Mouse (Mus musculus): ENCODE measurements at regions not wholly inside any gene's neighbourhood (a gene's known extent, or its start where the extent isn't known, plus 50 kb on each side); places are given as distances from the start of the nearest gene placed in this dataset.

- in situ Hi-C loops (cut with MboI; ENCODE audit: low pct_unique_long_range_greater_than_20kb in 1 of 2, low sequenced_read_pairs in 2 of 2, unreplicated experiment in 1 of 2) = no loop called here
These were observed 140.5 kb upstream of the Tbx3 start for GRCm38 (mm10) chr5:119530009-119530408.

GRCm38 (mm10) chr5:119534946-119535345 lies 135.5 kb upstream of the Tbx3 start:
- in situ Hi-C loops (cut with MboI; ENCODE audit: low pct_unique_long_range_greater_than_20kb in 1 of 2, low sequenced_read_pairs in 2 of 2, unreplicated experiment in 1 of 2) = no loop called here

GRCm38 (mm10) chr5:119542836-119543235 lies 127.6 kb upstream of the Tbx3 start:
- in situ Hi-C loops (cut with MboI; ENCODE audit: low pct_unique_long_range_greater_than_20kb in 1 of 2, low sequenced_read_pairs in 2 of 2, unreplicated experiment in 1 of 2) = no loop called here

GRCm38 (mm10) chr5:119543716-119544115 lies 126.8 kb upstream of the Tbx3 start:
- in situ Hi-C loops (cut with MboI; ENCODE audit: low pct_unique_long_range_greater_than_20kb in 1 of 2, low sequenced_read_pairs in 2 of 2, unreplicated experiment in 1 of 2) = no loop called here

- in situ Hi-C loops (cut with MboI; ENCODE audit: low pct_unique_long_range_greater_than_20kb in 1 of 2, low sequenced_read_pairs in 2 of 2, unreplicated experiment in 1 of 2) = no loop called here
These were observed 125.8 kb upstream of the Tbx3 start for GRCm38 (mm10) chr5:119544681-119545080.

- in situ Hi-C loops (cut with MboI; ENCODE audit: low pct_unique_long_range_greater_than_20kb in 1 of 2, low sequenced_read_pairs in 2 of 2, unreplicated experiment in 1 of 2) = no loop called here
These were observed 123.4 kb upstream of the Tbx3 start for GRCm38 (mm10) chr5:119547070-119547469.

GRCm38 (mm10) chr5:119550916-119551315 lies 119.6 kb upstream of the Tbx3 start:
- in situ Hi-C loops (cut with MboI; ENCODE audit: low pct_unique_long_range_greater_than_20kb in 1 of 2, low sequenced_read_pairs in 2 of 2, unreplicated experiment in 1 of 2) = no loop called here

- in situ Hi-C loops (cut with MboI; ENCODE audit: low pct_unique_long_range_greater_than_20kb in 1 of 2, low sequenced_read_pairs in 2 of 2, unreplicated experiment in 1 of 2) = no loop called here
These were observed 117.0 kb upstream of the Tbx3 start for GRCm38 (mm10) chr5:119553469-119553868.

GRCm38 (mm10) chr5:119557071-119557470 lies 113.4 kb upstream of the Tbx3 start:
- in situ Hi-C loops (cut with MboI; ENCODE audit: low pct_unique_long_range_greater_than_20kb in 1 of 2, low sequenced_read_pairs in 2 of 2, unreplicated experiment in 1 of 2) = no loop called here

GRCm38 (mm10) chr5:119559696-119560095 lies 110.8 kb upstream of the Tbx3 start:
- in situ Hi-C loops (cut with MboI; ENCODE audit: low pct_unique_long_range_greater_than_20kb in 1 of 2, low sequenced_read_pairs in 2 of 2, unreplicated experiment in 1 of 2) = no loop called here

GRCm38 (mm10) chr5:119560392-119560791 lies 110.1 kb upstream of the Tbx3 start:
- in situ Hi-C loops (cut with MboI; ENCODE audit: low pct_unique_long_range_greater_than_20kb in 1 of 2, low sequenced_read_pairs in 2 of 2, unreplicated experiment in 1 of 2) = no loop called here

GRCm38 (mm10) chr5:119561531-119561930 lies 108.9 kb upstream of the Tbx3 start:
- in situ Hi-C loops (cut with MboI; ENCODE audit: low pct_unique_long_range_greater_than_20kb in 1 of 2, low sequenced_read_pairs in 2 of 2, unreplicated experiment in 1 of 2) = no loop called here

- in situ Hi-C loops (cut with MboI; ENCODE audit: low pct_unique_long_range_greater_than_20kb in 1 of 2, low sequenced_read_pairs in 2 of 2, unreplicated experiment in 1 of 2) = no loop called here
These were observed 106.7 kb upstream of the Tbx3 start for GRCm38 (mm10) chr5:119563510-119564351.

- in situ Hi-C loops (cut with MboI; ENCODE audit: low pct_unique_long_range_greater_than_20kb in 1 of 2, low sequenced_read_pairs in 2 of 2, unreplicated experiment in 1 of 2) = no loop called here
These were observed 102.8 kb upstream of the Tbx3 start for GRCm38 (mm10) chr5:119567639-119568038.

- in situ Hi-C loops (cut with MboI; ENCODE audit: low pct_unique_long_range_greater_than_20kb in 1 of 2, low sequenced_read_pairs in 2 of 2, unreplicated experiment in 1 of 2) = no loop called here
These were observed 100.4 kb upstream of the Tbx3 start for GRCm38 (mm10) chr5:119570054-119570453.

- in situ Hi-C loops (cut with MboI; ENCODE audit: low pct_unique_long_range_greater_than_20kb in 1 of 2, low sequenced_read_pairs in 2 of 2, unreplicated experiment in 1 of 2) = no loop called here
These were observed 98.8 kb upstream of the Tbx3 start for GRCm38 (mm10) chr5:119571644-119572043.

- in situ Hi-C loops (cut with MboI; ENCODE audit: low pct_unique_long_range_greater_than_20kb in 1 of 2, low sequenced_read_pairs in 2 of 2, unreplicated experiment in 1 of 2) = no loop called here
These were observed 95.3 kb upstream of the Tbx3 start for GRCm38 (mm10) chr5:119575124-119575523.

- in situ Hi-C loops (cut with MboI; ENCODE audit: low pct_unique_long_range_greater_than_20kb in 1 of 2, low sequenced_read_pairs in 2 of 2, unreplicated experiment in 1 of 2) = no loop called here
These were observed 91.2 kb upstream of the Tbx3 start for GRCm38 (mm10) chr5:119579288-119579687.

- in situ Hi-C loops (cut with MboI; ENCODE audit: low pct_unique_long_range_greater_than_20kb in 1 of 2, low sequenced_read_pairs in 2 of 2, unreplicated experiment in 1 of 2) = loop anchor here in 1 of 2 experiments (5.0 kb wide), 1 partner anchor 92 kb away; the partner anchor contains the start of gene Tbx3
These were observed 90.7 kb upstream of the Tbx3 start for GRCm38 (mm10) chr5:119579806-119580205.

- in situ Hi-C loops (cut with MboI; ENCODE audit: low pct_unique_long_range_greater_than_20kb in 1 of 2, low sequenced_read_pairs in 2 of 2, unreplicated experiment in 1 of 2) = loop anchor here in 1 of 2 experiments (5.0 kb wide), 1 partner anchor 92 kb away; the partner anchor contains the start of gene Tbx3
These were observed 90.1 kb upstream of the Tbx3 start for GRCm38 (mm10) chr5:119580395-119580794.
